Mouse (Mus musculus) 3134 (cell line): ENCODE measurements around the gene Alad.
"Not testable (repeated sequence)": the region's sequence is repeated elsewhere in the genome, so short reads cannot be mapped to it uniquely, and the experiment has no call there.

Experiments
- DNase-seq: peaks from one replicate; pipeline ENCODE4 v3.0.0-alpha.2; 2011; ENCODE audit warnings: low spot score; ENCODE audit not compliant: insufficient read length; ENCODE audit errors: extremely low read depth

The Alad gene

DNA sequence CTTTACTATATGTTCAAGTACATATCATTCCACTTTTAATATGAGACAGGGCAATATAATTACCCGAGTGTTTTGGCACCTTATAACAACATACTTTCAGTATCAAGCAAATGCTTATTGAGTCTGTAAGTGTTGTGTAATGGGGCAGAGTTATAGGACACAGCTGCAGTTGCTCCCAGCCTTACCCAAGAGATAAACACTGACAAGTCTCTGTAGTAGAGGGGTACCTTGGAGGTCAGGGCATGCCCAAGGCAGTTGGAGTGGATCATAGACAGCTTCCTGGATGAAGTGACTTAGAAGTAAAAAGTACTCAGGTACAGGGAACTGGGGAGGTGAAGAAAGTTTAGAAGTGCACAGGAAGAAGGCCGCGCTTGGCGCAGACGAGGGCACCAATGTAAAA, 32.5 kb downstream of the Alad start:
- no peak for DNase-seq

DNA sequence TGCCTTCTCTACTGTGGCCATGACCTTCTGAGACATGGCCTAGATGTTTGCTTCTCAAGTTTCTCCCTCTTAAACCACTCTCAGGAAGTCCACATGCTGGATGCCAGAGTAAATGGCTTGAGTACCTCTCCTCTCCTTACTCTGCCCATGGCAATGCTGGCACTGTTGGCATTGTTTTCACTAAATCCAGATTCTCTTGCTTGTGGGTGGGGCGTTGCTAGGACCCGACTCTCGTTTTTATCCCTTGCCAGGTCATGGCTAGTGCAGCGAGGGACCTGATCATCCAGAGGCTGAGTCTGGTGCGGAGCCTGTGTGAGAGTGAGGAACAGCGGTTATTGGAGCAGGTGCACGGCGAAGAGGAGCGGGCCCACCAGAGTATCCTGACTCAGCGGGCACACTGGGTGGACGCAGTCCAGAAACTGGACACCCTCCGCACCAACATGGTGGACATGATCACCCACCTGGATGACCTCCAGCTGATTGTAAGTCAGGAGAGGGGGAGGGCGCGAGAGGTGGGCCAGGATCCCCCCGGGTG, 33.5 kb downstream of the Alad start:
- no peak for DNase-seq

DNA sequence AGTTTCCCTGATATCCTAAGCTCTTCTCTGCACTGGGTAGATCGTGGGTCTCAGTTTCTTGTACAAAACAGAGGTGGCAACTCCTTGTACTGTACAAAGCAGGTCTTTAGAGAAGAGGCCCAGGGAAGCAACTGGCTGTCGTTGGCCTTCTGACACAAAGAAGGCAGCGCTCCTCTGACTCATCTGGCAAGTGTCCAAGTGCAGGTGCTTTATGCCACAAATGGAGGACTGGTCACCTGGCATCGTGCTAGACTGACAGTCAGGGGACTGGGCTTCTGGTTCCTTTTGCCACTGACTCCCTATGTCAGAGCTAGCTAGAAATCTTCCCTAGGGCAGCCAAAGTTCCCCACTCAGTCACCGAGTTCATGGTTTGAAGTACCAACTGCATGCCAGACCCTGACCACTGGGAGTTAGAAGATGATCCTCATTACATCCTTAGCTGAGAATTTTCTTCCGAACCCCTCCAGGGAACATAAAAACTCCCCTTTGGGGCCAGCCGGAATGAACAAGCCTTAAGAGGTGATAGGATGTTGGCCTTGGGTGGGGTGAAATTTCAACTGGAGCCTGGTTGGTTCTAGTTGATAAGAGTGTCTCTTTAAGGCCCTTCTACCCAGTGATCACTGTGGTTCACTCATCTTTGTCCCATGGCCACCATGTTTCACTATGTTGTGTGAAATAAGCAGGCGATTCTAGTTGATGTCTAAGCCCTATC, 34.1 kb downstream of the Alad start:
- DNase-seq: no peak

DNA sequence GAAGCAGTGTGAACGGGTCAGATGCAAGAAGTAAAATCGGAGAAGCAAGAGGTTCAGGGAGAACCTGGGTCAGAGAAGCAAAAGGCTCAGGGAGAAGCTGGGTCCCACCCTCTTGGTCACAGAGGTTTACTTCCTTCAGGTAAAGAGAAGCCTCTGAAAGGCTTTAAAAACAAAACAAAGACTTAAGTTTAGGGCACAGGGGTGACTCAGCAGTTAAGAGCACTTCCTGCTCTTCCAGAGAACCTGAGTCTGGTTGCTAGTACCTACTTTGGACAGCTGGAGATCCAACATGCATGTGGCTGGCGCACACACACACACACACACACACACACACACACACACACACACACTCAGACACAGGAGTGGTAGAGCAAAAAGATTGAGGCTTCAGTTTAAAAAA, 34.8 kb downstream of the Alad start:
- no peak for DNase-seq

DNA sequence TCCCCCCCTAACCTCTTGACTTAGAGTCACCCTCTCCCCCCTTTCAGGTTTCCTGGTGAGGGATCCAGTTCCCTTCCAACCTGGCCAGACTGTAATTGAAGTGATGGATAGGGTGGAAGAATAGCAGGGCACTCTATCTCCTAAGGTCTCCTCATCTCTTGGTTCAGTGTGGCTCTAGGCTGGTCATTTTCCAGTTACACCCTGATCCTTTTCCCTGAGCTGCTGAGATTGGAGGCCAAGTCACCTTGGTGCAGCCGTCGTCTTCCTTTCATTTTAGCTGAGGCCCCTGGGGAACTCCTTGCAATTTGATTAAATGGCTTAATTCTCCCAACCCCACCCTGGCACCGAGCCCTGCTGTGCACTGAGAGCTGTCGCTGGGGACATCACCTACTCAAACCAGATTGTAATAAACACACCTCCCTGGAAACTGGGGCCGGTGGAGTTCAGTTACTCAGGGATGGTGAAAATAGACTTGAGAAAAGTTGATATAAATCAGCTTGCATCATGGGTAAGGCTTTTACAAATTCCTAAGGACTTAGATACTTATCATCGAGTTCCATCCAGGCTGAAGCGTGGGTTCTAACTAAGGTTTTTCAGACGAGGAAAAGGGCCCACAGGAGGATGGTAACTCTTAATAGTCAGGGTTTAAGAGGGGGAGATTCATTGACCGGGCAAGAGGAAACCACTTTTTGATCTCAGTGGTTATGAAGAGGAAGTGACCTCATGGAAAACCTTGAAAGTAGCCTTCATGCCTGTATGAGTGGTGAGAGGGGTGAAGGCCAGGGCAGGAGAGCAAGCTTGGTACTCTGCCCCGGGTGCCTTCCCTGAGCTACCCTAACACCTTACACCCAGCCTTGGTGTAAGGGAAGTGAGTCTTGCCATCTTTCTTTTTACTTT, 38.8 kb downstream of the Alad start:
- no peak for DNase-seq

DNA sequence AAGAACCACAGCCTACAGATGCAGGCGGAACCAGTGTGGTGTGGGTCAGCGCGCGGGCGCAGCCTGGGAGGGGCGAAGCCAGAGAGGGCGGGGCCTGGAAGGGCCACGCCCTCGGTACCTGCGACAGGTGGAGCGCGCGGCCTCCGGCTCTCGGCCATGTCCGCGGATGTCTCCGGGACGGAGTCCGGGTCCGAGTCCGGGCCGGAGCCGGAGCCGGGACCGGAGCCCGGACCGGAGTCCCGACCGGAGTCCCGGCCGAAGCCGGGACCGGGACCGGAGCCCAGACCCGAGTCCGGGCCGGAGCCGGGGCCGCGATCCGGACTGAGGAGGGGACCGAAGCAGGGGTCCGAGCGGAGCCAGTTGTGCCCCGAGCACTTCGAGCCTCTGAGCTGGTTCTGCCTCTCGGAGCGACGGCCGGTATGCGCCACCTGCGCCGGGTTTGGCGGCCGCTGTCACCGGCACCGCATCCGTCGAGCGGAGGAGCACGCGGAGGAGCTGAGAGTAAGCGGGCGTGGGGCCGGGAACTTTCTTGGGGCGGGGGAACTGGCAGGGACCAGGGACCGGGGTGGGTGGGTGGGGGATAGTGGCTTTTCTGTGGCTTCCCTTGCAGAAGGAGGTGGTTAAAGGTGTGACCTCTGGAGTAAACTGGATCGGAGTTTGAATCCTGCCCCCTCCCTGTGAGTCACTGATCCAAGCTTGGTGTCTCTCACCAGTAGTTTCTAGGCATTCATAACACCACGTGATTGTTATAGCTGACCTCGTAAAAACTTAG, 39.6 kb downstream of the Alad start, which contains the start of gene Bspry:
Bspry (plus strand) TSS at position 117 of the 772 bp plus-strand sequence.
- no peak for DNase-seq

DNA sequence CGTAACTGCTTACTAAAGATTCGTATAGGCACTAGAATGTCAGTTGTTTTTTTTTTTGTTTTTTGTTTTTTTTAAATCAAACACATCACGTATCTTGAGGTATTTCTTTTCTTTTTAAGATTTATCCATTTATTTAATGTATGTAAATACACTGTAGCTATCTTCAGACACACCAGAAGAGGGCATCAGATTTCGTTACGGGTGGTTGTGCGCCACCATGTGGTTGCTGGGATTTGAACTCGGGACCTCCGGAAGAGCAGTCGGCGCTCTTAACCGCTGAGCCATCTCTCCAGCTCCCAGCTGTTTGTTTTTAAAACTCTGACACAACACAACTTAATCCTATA, 40.2 kb downstream of the Alad start:
- DNase-seq: not testable (repeated sequence)

DNA sequence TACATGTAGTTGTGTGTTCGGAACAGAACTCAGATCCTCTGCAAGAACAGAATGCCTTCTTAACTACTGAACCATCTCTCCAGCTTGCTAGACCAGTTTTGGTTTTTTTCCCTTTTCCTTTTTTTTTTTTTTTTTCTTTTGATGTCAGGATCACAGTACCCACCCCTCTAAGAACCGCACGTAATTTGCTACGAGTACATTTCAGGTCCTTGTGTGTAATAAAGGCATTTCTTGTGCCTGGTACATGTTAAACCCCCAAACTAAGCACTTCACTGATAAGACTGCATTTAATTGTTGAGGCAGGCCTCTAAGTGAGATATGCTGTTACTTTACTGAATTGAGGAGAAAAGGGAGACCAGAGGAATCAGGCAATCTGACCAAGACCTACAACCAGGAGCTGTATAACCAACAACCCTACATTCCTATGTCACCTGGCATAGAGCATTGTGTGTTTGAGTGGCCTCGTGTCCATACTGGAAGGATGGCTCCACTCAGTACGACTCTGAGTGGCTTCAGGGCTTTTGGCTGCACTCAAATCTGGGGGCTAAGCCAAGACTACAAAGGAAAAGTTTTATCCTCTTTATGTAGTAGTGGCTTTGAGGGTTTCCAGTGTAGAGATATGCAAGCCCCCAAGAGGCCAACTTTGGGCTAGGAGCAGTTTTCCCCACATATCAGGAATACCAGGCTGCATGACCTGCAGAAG, 42.0 kb downstream of the Alad start:
- DNase-seq: no peak

DNA sequence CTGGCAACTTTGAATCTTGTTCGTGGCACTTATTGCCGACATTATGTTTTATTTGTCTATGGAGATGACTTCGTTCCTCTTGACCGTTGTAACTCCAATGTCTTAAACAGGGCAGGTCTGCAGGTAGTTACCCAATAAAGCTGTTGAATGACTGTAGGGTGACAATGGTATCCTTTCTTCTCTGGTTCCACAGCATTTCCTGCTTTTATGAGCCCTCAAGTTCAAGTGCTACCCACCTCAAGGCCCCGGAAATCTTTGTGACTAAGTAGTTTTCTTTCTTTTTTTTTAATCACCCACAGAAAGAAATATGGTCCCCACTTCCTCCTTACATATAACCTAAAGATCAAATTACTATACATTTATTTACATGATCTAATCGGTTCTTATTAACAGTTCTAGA, 43.9 kb downstream of the Alad start:
- no peak for DNase-seq

DNA sequence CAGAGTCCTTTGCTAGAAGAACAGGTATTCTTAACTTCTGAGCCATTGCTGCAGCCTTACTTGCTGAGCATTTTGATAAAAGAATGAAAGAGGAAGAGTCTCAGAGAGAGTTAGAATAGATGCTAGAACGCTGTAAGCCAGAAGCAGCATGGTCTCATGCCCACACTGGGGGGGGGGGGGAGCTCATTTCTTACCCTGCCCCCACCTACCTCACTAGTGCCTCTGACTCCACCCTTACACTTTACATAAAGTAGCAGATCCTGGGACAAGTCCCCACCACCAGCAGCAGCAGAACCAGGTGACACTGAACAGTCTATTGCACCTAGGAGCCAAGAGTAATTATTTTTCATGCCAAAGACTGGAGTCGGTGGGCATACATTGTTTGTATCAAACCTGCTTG, 44.6 kb downstream of the Alad start:
- no peak for DNase-seq

DNA sequence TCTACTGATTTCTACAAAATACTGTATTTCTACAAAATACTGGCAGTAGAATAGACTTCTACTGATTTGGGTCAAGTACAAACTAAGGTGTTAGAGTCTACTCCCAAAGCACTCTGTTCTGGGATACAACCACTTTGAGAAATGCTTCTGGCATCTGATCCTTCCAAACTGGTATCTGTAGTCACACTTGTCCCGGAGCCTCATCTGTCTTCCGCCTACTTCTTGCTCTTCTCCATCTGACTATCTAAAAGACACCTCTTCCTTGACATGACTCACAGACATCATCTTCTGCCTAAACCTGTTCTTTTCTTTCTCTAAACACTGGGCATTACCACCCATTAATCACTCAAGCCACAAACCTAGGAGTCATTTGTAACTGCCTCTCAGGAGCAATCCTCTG, 47.6 kb downstream of the Alad start:
- DNase-seq: no peak

DNA sequence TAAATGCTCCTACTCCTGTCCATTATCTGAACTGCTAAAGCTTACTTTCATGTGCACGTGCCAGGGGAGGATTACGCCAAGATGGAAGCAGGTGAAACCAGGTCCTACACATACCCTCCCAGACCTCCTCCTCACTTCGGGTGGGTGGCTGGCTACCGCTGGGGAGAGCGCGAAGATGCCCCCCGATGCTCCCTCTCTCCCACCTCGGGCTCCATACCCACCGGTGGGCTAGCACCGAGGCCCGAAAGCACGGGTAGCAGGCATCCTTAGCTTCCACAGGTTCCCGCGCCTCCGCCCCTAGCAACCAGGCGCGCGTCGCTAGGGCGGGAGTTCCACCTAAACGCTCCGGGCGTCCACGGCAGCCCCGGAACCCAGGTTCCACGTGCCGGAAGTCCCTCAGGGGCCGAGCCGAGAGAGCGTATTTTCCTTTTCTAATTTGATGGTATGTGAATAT, 49.1 kb downstream of the Alad start, which contains the start of gene Wdr31:
Wdr31 (minus strand) TSS at position 299 of the 454 bp plus-strand sequence.
- peak; percentile 62 for DNase-seq

DNA sequence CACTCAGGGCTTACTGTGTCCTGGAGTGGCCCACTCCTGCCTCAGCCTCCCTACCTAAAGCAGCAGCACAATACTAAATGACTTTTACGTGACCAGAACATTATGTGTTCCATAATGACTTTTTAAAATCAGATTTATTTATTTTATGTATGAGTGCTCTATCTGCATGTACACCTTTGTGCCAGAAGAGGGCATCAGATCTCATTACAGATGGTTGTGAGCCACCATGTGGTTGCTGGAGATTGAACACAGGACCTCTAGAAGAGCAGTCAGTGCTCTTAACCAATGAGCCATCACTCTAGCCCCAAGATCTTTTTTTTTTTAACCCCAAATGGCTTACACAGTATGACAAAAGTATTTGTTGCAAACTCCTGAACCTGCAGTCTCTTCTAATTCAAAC, 51.6 kb downstream of the Alad start:
- no peak for DNase-seq

DNA sequence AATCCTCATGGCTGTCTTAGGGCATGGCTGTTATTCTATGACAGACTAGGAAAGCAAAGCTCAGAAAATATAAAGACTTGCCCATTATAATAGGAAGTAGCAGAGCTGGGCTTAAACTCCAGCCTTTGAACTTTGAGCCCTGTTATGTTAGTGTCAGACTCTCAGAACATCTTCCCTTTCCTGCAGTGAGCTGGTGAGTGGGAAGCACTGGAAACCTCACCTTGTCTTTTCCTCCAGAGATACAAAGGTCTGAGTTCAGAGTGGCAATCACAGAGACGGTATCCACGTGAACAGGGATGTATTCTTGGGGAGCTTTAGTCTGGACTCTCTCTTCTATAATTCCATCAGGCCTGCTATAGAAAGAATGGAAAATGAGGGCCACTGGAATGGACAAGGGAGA, 56.6 kb downstream of the Alad start:
- no peak for DNase-seq

DNA sequence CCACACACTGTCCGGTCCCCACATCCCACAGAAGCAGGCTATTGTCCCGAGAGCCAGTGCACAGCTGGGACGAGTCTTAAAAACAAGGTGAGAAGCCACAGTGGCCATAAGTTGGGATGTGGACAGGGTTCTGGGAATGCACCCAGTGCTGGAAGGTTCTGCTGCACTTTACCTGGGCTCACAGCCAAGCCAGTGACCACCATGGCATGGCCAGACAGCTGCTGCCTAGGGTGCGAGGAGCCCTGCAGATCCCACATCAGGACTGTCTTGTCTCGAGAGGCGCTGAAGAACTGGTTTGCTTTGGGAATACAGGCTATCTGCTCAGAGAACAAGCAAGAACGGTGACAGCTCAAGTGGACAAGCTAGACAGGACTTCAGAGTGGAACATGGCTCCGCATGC, 59.4 kb downstream of the Alad start:
- no peak for DNase-seq
